Mouse (Mus musculus): Measurements from ENCODE around the gene Pstpip1.

The Pstpip1 gene

GRCm38 (mm10) chr9:56106274-56107072 lies 16.7 kb downstream of the Pstpip1 start:
- in situ Hi-C loops (cut with MboI, MseI): loop anchor here (5.0 kb wide), 1 partner anchor 66 kb away; no protein-coding TSS in a partner anchor

- in situ Hi-C loops (cut with MboI, MseI): loop anchor here (5.0 kb wide), 1 partner anchor 65 kb away; no protein-coding TSS in a partner anchor
Measured at GRCm38 (mm10) chr9:56107527-56107926, 17.8 kb downstream of the Pstpip1 start.

GRCm38 (mm10) chr9:56108174-56108573 lies 18.4 kb downstream of the Pstpip1 start:
- in situ Hi-C loops (cut with MboI, MseI): loop anchor here (5.0 kb wide), 1 partner anchor 64 kb away; no protein-coding TSS in a partner anchor

GRCm38 (mm10) chr9:56118091-56118490 lies 28.3 kb downstream of the Pstpip1 start:
- in situ Hi-C loops (cut with MboI, MseI): no loop called here

- in situ Hi-C loops (cut with MboI, MseI): no loop called here
Measured at GRCm38 (mm10) chr9:56118582-56118981, 28.8 kb downstream of the Pstpip1 start.

GRCm38 (mm10) chr9:56119651-56120050 lies 29.9 kb downstream of the Pstpip1 start:
- in situ Hi-C loops (cut with MboI, MseI): no loop called here

GRCm38 (mm10) chr9:56121097-56121496 lies 31.3 kb downstream of the Pstpip1 start:
- in situ Hi-C loops (cut with MboI, MseI): no loop called here

- in situ Hi-C loops (cut with MboI, MseI): no loop called here
Measured at GRCm38 (mm10) chr9:56122973-56123372, 33.2 kb downstream of the Pstpip1 start.

GRCm38 (mm10) chr9:56123613-56124012 lies 33.9 kb downstream of the Pstpip1 start:
- in situ Hi-C loops (cut with MboI, MseI): no loop called here

- in situ Hi-C loops (cut with MboI, MseI): no loop called here
Measured at GRCm38 (mm10) chr9:56124561-56124960, 34.8 kb downstream of the Pstpip1 start.

GRCm38 (mm10) chr9:56126453-56127173 lies 36.9 kb downstream of the Pstpip1 start:
- in situ Hi-C loops (cut with MboI, MseI): no loop called here

- in situ Hi-C loops (cut with MboI, MseI): no loop called here
Measured at GRCm38 (mm10) chr9:56128331-56128730, 38.6 kb downstream of the Pstpip1 start.

GRCm38 (mm10) chr9:56129951-56130350 lies 40.2 kb downstream of the Pstpip1 start:
- in situ Hi-C loops (cut with MboI, MseI): no loop called here

GRCm38 (mm10) chr9:56130536-56130935 lies 40.8 kb downstream of the Pstpip1 start:
- in situ Hi-C loops (cut with MboI, MseI): no loop called here

GRCm38 (mm10) chr9:56131813-56132525 lies 42.2 kb downstream of the Pstpip1 start:
- in situ Hi-C loops (cut with MboI, MseI): no loop called here

GRCm38 (mm10) chr9:56133970-56134369 lies 44.2 kb downstream of the Pstpip1 start:
- in situ Hi-C loops (cut with MboI, MseI): no loop called here

- in situ Hi-C loops (cut with MboI, MseI): no loop called here
Measured at GRCm38 (mm10) chr9:56134614-56135013, 44.9 kb downstream of the Pstpip1 start.

- in situ Hi-C loops (cut with MboI, MseI): no loop called here
Measured at GRCm38 (mm10) chr9:56135590-56136197, 45.9 kb downstream of the Pstpip1 start.

- in situ Hi-C loops (cut with MboI, MseI): no loop called here
Measured at GRCm38 (mm10) chr9:56141776-56142175, 52.0 kb downstream of the Pstpip1 start.

GRCm38 (mm10) chr9:56144366-56145003 lies 54.7 kb downstream of the Pstpip1 start:
- in situ Hi-C loops (cut with MboI, MseI): no loop called here

- in situ Hi-C loops (cut with MboI, MseI): no loop called here
Measured at GRCm38 (mm10) chr9:56146326-56146923, 56.7 kb downstream of the Pstpip1 start.

All from regulatory T cell (primary cell).